Mouse (Mus musculus) forebrain, embryonic 12.5 days (tissue): Measurements from ENCODE around the gene Asb5. TPM values are rescaled to one million over a fixed set of nuclear protein-coding genes. Genes with fewer than 3 reads are reported as not detected.

ENCODE experiments used
- ATAC-seq: fragments of 200-750 bp; cut with Nextera tagmentation; 2 replicates; pipeline ENCODE4 v1.8.0; 2017; ENCODE audit warnings: moderate TSS enrichment; ENCODE audit not compliant: low FRiP score
- H3K27ac ChIP-seq: fragments of 300-500 bp; sonication (generic); 2 replicates; pipeline ENCODE4 v1.5.1; 2016; ENCODE audit warnings: mild to moderate bottlenecking
- H3K27me3 ChIP-seq: fragments of 300-500 bp; sonication (generic); 2 replicates; pipeline ENCODE4 v1.6.1; 2016; ENCODE audit warnings: mild to moderate bottlenecking
- H3K36me3 ChIP-seq: fragments of 300-500 bp; sonication (generic); replicated peaks from 2 replicates; pipeline ENCODE4 v1.6.1; 2016; ENCODE audit warnings: mild to moderate bottlenecking
- H3K4me1 ChIP-seq: fragments of 300-500 bp; sonication (generic); 2 replicates; pipeline ENCODE4 v1.6.1; 2016
- H3K4me2 ChIP-seq: fragments of 300-500 bp; sonication (generic); 2 replicates; pipeline ENCODE4 v1.6.1; 2016; ENCODE audit warnings: mild to moderate bottlenecking, moderate library complexity
- H3K4me3 ChIP-seq: fragments of 300-500 bp; sonication (generic); replicated peaks from 2 replicates; pipeline ENCODE4 v1.5.1; 2016; ENCODE audit warnings: mild to moderate bottlenecking
- H3K9ac ChIP-seq: fragments of 300-500 bp; sonication (generic); 2 replicates; pipeline ENCODE4 v1.6.1; 2016; ENCODE audit warnings: mild to moderate bottlenecking
- H3K9me3 ChIP-seq: fragments of 300-500 bp; sonication (generic); 2 replicates; pipeline ENCODE4 v1.6.1; 2016
- WGBS: fragments of 180-500 bp; shearing (Covaris S2); methylation state at CpG from one replicate; pipeline ENCODE4 v1.1.7; 2016; 5-methylcytosine and 5-hydroxymethylcytosine counted together
- polyA plus RNA-seq: library from polyadenylated mRNA; unstranded; fragments of >200 nt; fragmentation: Nextera tagmentation; extraction: Ambion mirVana; gene quantifications from 2 replicates; pipeline ENCODE4 v1.2.1, GENCODE M21; 2016

The Asb5 gene
- 6.3 and 7.6 TPM in 2 replicates for polyA plus RNA-seq

GRCm38 (mm10) chr8:54529382-54530296 is at the start of gene Asb5, which contains the start of gene Spcs3:
Asb5 (plus strand) TSS chr8:54529580.
Spcs3 (minus strand) TSS chr8:54529998.
- peak within 1 kb of the TSS; percentile 84 for H3K4me3 ChIP-seq
- H3K27ac ChIP-seq = peak within 1 kb of the TSS; percentile 80
- under 1% methylated on average over 85 of the region's 89 CpGs for WGBS

GRCm38 (mm10) chr8:54486555-54487273 is 42.7 kb upstream of the Asb5 start:
- Histone ChIP-seq H3K9ac (no peak overlapping the region), H3K27me3 (no peaks in the 10 kb centered on the region), H3K4me3 (no peak overlapping the region), H3K27ac (no peak overlapping the region), H3K9me3 (no peaks in the 10 kb centered on the region), H3K4me1 (0 out of 2 replicates have a peak, but pooled peaks cover 3% of the 10 kb centered on the region), H3K4me2 (peak overlapping the region; percentile 27; the same call in 1 of the 2 replicates), H3K36me3 (no peaks in the 10 kb centered on the region)
- no peak for ATAC-seq
- 35% methylated on average over 19 of the region's 19 CpGs for WGBS

More at GRCm38 (mm10) chr8:54529382-54530296, at the start of gene Asb5, which contains the start of gene Spcs3:
- peaks cover 18% of the 10 kb centered on the region for H3K4me1 ChIP-seq
- H3K9ac ChIP-seq = peak within 1 kb of the TSS; percentile 87
- H3K36me3 ChIP-seq = 0 out of 2 replicates have a peak, but pooled peaks cover 3% of the 10 kb centered on the region
- H3K4me2 ChIP-seq = peak within 1 kb of the TSS; percentile 54
- H3K9me3 ChIP-seq = no peaks in the 10 kb centered on the region
- ATAC-seq = peak; percentile 95
- H3K27me3 ChIP-seq = no peaks in the 10 kb centered on the region

GRCm38 (mm10) chr8:54488437-54488836 is 40.9 kb upstream of the Asb5 start:
- H3K4me2 ChIP-seq = no peak overlapping the region
- WGBS = 69% methylated on average over 4 of the region's 4 CpGs
- no peak for ATAC-seq
- no peak overlapping the region for H3K9ac ChIP-seq
- H3K4me3 ChIP-seq = no peak overlapping the region
- H3K36me3 ChIP-seq = no peaks in the 10 kb centered on the region
- 0 out of 2 replicates have a peak, but pooled peaks cover 3% of the 10 kb centered on the region for H3K4me1 ChIP-seq
- H3K9me3 ChIP-seq = no peaks in the 10 kb centered on the region
- peaks cover 9% of the 10 kb centered on the region for H3K27me3 ChIP-seq
- no peak overlapping the region for H3K27ac ChIP-seq

GRCm38 (mm10) chr8:54491057-54491690 is 38.2 kb upstream of the Asb5 start:
- 0 out of 2 replicates have a peak, but pooled peaks cover 3% of the 10 kb centered on the region for H3K4me1 ChIP-seq
- no peaks in the 10 kb centered on the region for H3K36me3 ChIP-seq
- H3K9me3 ChIP-seq = no peaks in the 10 kb centered on the region
- no peak overlapping the region for H3K4me3 ChIP-seq
- H3K27ac ChIP-seq = no peak overlapping the region
- no peak overlapping the region for H3K4me2 ChIP-seq
- H3K27me3 ChIP-seq = peaks cover 9% of the 10 kb centered on the region
- 0 out of 2 replicates have a peak, but pooled peaks have one; percentile 18 for ATAC-seq
- no peak overlapping the region for H3K9ac ChIP-seq
- 29% methylated on average over 6 of the region's 6 CpGs for WGBS

- no peak overlapping the region for H3K9ac ChIP-seq
- H3K9me3 ChIP-seq = no peaks in the 10 kb centered on the region
- WGBS = 82% methylated on average over 4 of the region's 4 CpGs
- no peaks in the 10 kb centered on the region for H3K4me1 ChIP-seq
- no peak overlapping the region for H3K4me2 ChIP-seq
- 0 out of 2 replicates have a peak, but pooled peaks have one; percentile 18 for ATAC-seq
- peaks cover 9% of the 10 kb centered on the region for H3K27me3 ChIP-seq
- no peaks in the 10 kb centered on the region for H3K36me3 ChIP-seq
- H3K4me3 ChIP-seq = no peak overlapping the region
- H3K27ac ChIP-seq = no peak overlapping the region
These were observed 37.4 kb upstream of the Asb5 start for GRCm38 (mm10) chr8:54491934-54492333.

GRCm38 (mm10) chr8:54493110-54493509 is 36.3 kb upstream of the Asb5 start:
- peak; percentile 27; the same call in 1 of the 2 replicates for ATAC-seq
- Histone ChIP-seq H3K36me3 (no peaks in the 10 kb centered on the region), H3K4me1 (no peaks in the 10 kb centered on the region), H3K27me3 (peaks cover 9% of the 10 kb centered on the region), H3K9ac (no peak overlapping the region), H3K9me3 (no peaks in the 10 kb centered on the region), H3K4me3 (no peak overlapping the region), H3K27ac (no peak overlapping the region), H3K4me2 (no peak overlapping the region)
- WGBS = 16% methylated on average over 6 of the region's 6 CpGs

GRCm38 (mm10) chr8:54493915-54494314 is 35.5 kb upstream of the Asb5 start:
- Histone ChIP-seq H3K9ac (no peak overlapping the region), H3K4me2 (no peak overlapping the region), H3K36me3 (no peaks in the 10 kb centered on the region), H3K9me3 (no peaks in the 10 kb centered on the region), H3K27ac (no peak overlapping the region), H3K4me1 (no peaks in the 10 kb centered on the region), H3K4me3 (no peak overlapping the region), H3K27me3 (peaks cover 9% of the 10 kb centered on the region)
- 68% methylated on average over 3 of the region's 3 CpGs for WGBS
- no peak for ATAC-seq

- Histone ChIP-seq H3K27me3 (no peaks in the 10 kb centered on the region), H3K4me3 (no peak overlapping the region), H3K9me3 (no peaks in the 10 kb centered on the region), H3K27ac (no peak overlapping the region), H3K4me1 (no peaks in the 10 kb centered on the region), H3K36me3 (no peaks in the 10 kb centered on the region), H3K9ac (no peak overlapping the region), H3K4me2 (no peak overlapping the region)
- WGBS = 81% methylated on average over 7 of the region's 7 CpGs
- ATAC-seq = no peak
These were observed 26.3 kb upstream of the Asb5 start for GRCm38 (mm10) chr8:54503104-54503503.

- Histone ChIP-seq H3K9me3 (no peaks in the 10 kb centered on the region), H3K4me2 (no peak overlapping the region), H3K4me1 (peaks cover 8% of the 10 kb centered on the region), H3K4me3 (no peak overlapping the region), H3K27me3 (no peaks in the 10 kb centered on the region), H3K27ac (no peak overlapping the region), H3K9ac (no peak overlapping the region), H3K36me3 (no peaks in the 10 kb centered on the region)
- WGBS = 74% methylated on average over 2 of the region's 2 CpGs
- no peak for ATAC-seq
These were observed 24.3 kb upstream of the Asb5 start for GRCm38 (mm10) chr8:54505060-54505459.

GRCm38 (mm10) chr8:54507428-54508095 is 21.8 kb upstream of the Asb5 start:
- Histone ChIP-seq H3K9me3 (no peaks in the 10 kb centered on the region), H3K27ac (no peak overlapping the region), H3K9ac (no peak overlapping the region), H3K4me1 (peaks cover 8% of the 10 kb centered on the region), H3K27me3 (no peaks in the 10 kb centered on the region), H3K36me3 (no peaks in the 10 kb centered on the region), H3K4me2 (no peak overlapping the region), H3K4me3 (no peak overlapping the region)
- WGBS = 33% methylated on average over 6 of the region's 6 CpGs
- ATAC-seq = peak; percentile 67

GRCm38 (mm10) chr8:54508096-54508456 is 21.3 kb upstream of the Asb5 start:
- 38% methylated on average over 1 of the region's 1 CpGs for WGBS
- Histone ChIP-seq H3K36me3 (no peaks in the 10 kb centered on the region), H3K9ac (no peak overlapping the region), H3K9me3 (no peaks in the 10 kb centered on the region), H3K4me1 (peaks cover 8% of the 10 kb centered on the region), H3K4me3 (no peak overlapping the region), H3K27ac (no peak overlapping the region), H3K27me3 (no peaks in the 10 kb centered on the region), H3K4me2 (no peak overlapping the region)
- ATAC-seq = no peak
